Mouse (Mus musculus): ENCODE results near the gene Sit1. TPM values are rescaled to one million over a fixed set of nuclear protein-coding genes. Genes with fewer than 3 reads are reported as not detected.

Gene Sit1
- polyA plus RNA-seq, 1 experiment from 2014 or later: not detected

GRCm38 (mm10) chr4:43506536-43507185 lies 23.1 kb upstream of the Sit1 start, which contains the start of gene Car9:
TSS of gene Car9 (plus strand) at chr4:43506966.
- H3K27me3 ChIP-seq (replicated peaks; ENCODE audit: control insufficient read depth, insufficient read depth, low read length): no peaks in the 10 kb centered on the region
- ATAC-seq (ENCODE audit: low read depth): no peak
- H3K4me2 ChIP-seq (ENCODE audit: low read depth, low read length): peak within 1 kb of the TSS; percentile 84
- H3K9me3 ChIP-seq (ENCODE audit: control insufficient read depth, low read length): no peaks in the 10 kb centered on the region
- WGBS: 50% methylated on average over 9 of the region's 9 CpGs
- H3K27ac ChIP-seq (replicated peaks; ENCODE audit: low read depth, low read length): no peak within 1 kb of the TSS
- peak within 1 kb of the TSS; percentile 47 for H3K4me3 ChIP-seq (ENCODE audit: low read depth, low read length)
- no peak for DNase-seq (ENCODE audit: low spot score)
- peak within 1 kb of the TSS; percentile 65; the same call in 1 of the 2 replicates for H3K9ac ChIP-seq (ENCODE audit: low read depth, low read length)
- no peaks in the 10 kb centered on the region for H3K36me3 ChIP-seq (ENCODE audit: control insufficient read depth, insufficient read depth, low read length)
- H3K4me1 ChIP-seq (ENCODE audit: control insufficient read depth, insufficient read depth, low read length): peaks cover 18% of the 10 kb centered on the region

- Histone ChIP-seq H3K9me3 (ENCODE audit: control insufficient read depth, low read length) (no peaks in the 10 kb centered on the region), H3K4me1 (ENCODE audit: control insufficient read depth, insufficient read depth, low read length) (peaks cover 18% of the 10 kb centered on the region), H3K4me3 (ENCODE audit: low read depth, low read length) (no peak overlapping the region), H3K4me2 (ENCODE audit: low read depth, low read length) (no peak overlapping the region), H3K27me3 (replicated peaks; ENCODE audit: control insufficient read depth, insufficient read depth, low read length) (no peaks in the 10 kb centered on the region), H3K36me3 (ENCODE audit: control insufficient read depth, insufficient read depth, low read length) (no peaks in the 10 kb centered on the region), H3K9ac (ENCODE audit: low read depth, low read length) (no peak overlapping the region), H3K27ac (replicated peaks; ENCODE audit: low read depth, low read length) (no peak overlapping the region)
- 80% methylated on average over 8 of the region's 8 CpGs for WGBS
- DNase-seq (ENCODE audit: low spot score): no peak
- ATAC-seq (ENCODE audit: low read depth): no peak
These were observed 22.5 kb upstream of the Sit1 start for GRCm38 (mm10) chr4:43506074-43506473.

- peaks cover 23% of the 10 kb centered on the region for H3K4me1 ChIP-seq (ENCODE audit: control insufficient read depth, insufficient read depth, low read length)
- WGBS: 91% methylated on average over 4 of the region's 4 CpGs
- DNase-seq (ENCODE audit: low spot score) (no peak), ATAC-seq (ENCODE audit: low read depth) (no peak)
- no peak overlapping the region for H3K4me2 ChIP-seq (ENCODE audit: low read depth, low read length)
- no peak overlapping the region for H3K27ac ChIP-seq (replicated peaks; ENCODE audit: low read depth, low read length)
- no peaks in the 10 kb centered on the region for H3K36me3 ChIP-seq (ENCODE audit: control insufficient read depth, insufficient read depth, low read length)
- H3K27me3 ChIP-seq (replicated peaks; ENCODE audit: control insufficient read depth, insufficient read depth, low read length): no peaks in the 10 kb centered on the region
- H3K4me3 ChIP-seq (ENCODE audit: low read depth, low read length): no peak overlapping the region
- no peaks in the 10 kb centered on the region for H3K9me3 ChIP-seq (ENCODE audit: control insufficient read depth, low read length)
- no peak overlapping the region for H3K9ac ChIP-seq (ENCODE audit: low read depth, low read length)
These were observed 20.7 kb upstream of the Sit1 start for GRCm38 (mm10) chr4:43504269-43504668.

GRCm38 (mm10) chr4:43503506-43503905 lies 20.0 kb upstream of the Sit1 start:
- Histone ChIP-seq H3K4me3 (ENCODE audit: low read depth, low read length) (no peak overlapping the region), H3K4me2 (ENCODE audit: low read depth, low read length) (no peak overlapping the region), H3K4me1 (ENCODE audit: control insufficient read depth, insufficient read depth, low read length) (peaks cover 17% of the 10 kb centered on the region), H3K9me3 (ENCODE audit: control insufficient read depth, low read length) (no peaks in the 10 kb centered on the region), H3K36me3 (ENCODE audit: control insufficient read depth, insufficient read depth, low read length) (no peaks in the 10 kb centered on the region), H3K27me3 (replicated peaks; ENCODE audit: control insufficient read depth, insufficient read depth, low read length) (no peaks in the 10 kb centered on the region), H3K9ac (ENCODE audit: low read depth, low read length) (no peak overlapping the region), H3K27ac (replicated peaks; ENCODE audit: low read depth, low read length) (no peak overlapping the region)
- DNase-seq (ENCODE audit: low spot score): no peak
- 80% methylated on average over 6 of the region's 6 CpGs for WGBS
- ATAC-seq (ENCODE audit: low read depth): no peak

- DNase-seq (ENCODE audit: low spot score) (no peak), ATAC-seq (ENCODE audit: low read depth) (no peak)
- H3K4me1 ChIP-seq (ENCODE audit: control insufficient read depth, insufficient read depth, low read length): peaks cover 17% of the 10 kb centered on the region
- no peak overlapping the region for H3K9ac ChIP-seq (ENCODE audit: low read depth, low read length)
- H3K36me3 ChIP-seq (ENCODE audit: control insufficient read depth, insufficient read depth, low read length): no peaks in the 10 kb centered on the region
- H3K27me3 ChIP-seq (replicated peaks; ENCODE audit: control insufficient read depth, insufficient read depth, low read length): no peaks in the 10 kb centered on the region
- 71% methylated on average over 2 of the region's 2 CpGs for WGBS
- no peaks in the 10 kb centered on the region for H3K9me3 ChIP-seq (ENCODE audit: control insufficient read depth, low read length)
- no peak overlapping the region for H3K4me3 ChIP-seq (ENCODE audit: low read depth, low read length)
- no peak overlapping the region for H3K27ac ChIP-seq (replicated peaks; ENCODE audit: low read depth, low read length)
- H3K4me2 ChIP-seq (ENCODE audit: low read depth, low read length): no peak overlapping the region
These were observed 19.5 kb upstream of the Sit1 start for GRCm38 (mm10) chr4:43503041-43503440.

GRCm38 (mm10) chr4:43499407-43500333 lies 16.1 kb upstream of the Sit1 start, which contains the start of gene Arhgef39:
TSS of gene Arhgef39 (minus strand) at chr4:43499695.
- Histone ChIP-seq H3K9ac (ENCODE audit: low read depth, low read length) (peak within 1 kb of the TSS; percentile 72), H3K4me2 (ENCODE audit: low read depth, low read length) (peak within 1 kb of the TSS; percentile 82), H3K27me3 (replicated peaks; ENCODE audit: control insufficient read depth, insufficient read depth, low read length) (no peaks in the 10 kb centered on the region), H3K4me3 (ENCODE audit: low read depth, low read length) (peak within 1 kb of the TSS; percentile 65), H3K4me1 (ENCODE audit: control insufficient read depth, insufficient read depth, low read length) (peaks cover 15% of the 10 kb centered on the region), H3K27ac (replicated peaks; ENCODE audit: low read depth, low read length) (peak within 1 kb of the TSS; percentile 29; the same call in 1 of the 2 replicates), H3K9me3 (ENCODE audit: control insufficient read depth, low read length) (no peaks in the 10 kb centered on the region), H3K36me3 (ENCODE audit: control insufficient read depth, insufficient read depth, low read length) (peaks cover 15% of the 10 kb centered on the region; the same call in 1 of the 2 replicates)
- DNase-seq (ENCODE audit: low spot score) (peak; percentile 93), ATAC-seq (ENCODE audit: low read depth) (peak; percentile 91)
- WGBS: 7% methylated on average over 50 of the region's 50 CpGs

- Histone ChIP-seq H3K4me1 (ENCODE audit: control insufficient read depth, insufficient read depth, low read length) (peaks cover 19% of the 10 kb centered on the region), H3K9me3 (ENCODE audit: control insufficient read depth, low read length) (no peaks in the 10 kb centered on the region), H3K27ac (replicated peaks; ENCODE audit: low read depth, low read length) (0 out of 2 replicates have a peak overlapping the region, but pooled peaks have one; percentile 29), H3K4me3 (ENCODE audit: low read depth, low read length) (peak overlapping the region; percentile 65), H3K27me3 (replicated peaks; ENCODE audit: control insufficient read depth, insufficient read depth, low read length) (no peaks in the 10 kb centered on the region), H3K9ac (ENCODE audit: low read depth, low read length) (peak overlapping the region; percentile 72), H3K4me2 (ENCODE audit: low read depth, low read length) (peak overlapping the region; percentile 82), H3K36me3 (ENCODE audit: control insufficient read depth, insufficient read depth, low read length) (peaks cover 15% of the 10 kb centered on the region; the same call in 1 of the 2 replicates)
- 18% methylated on average over 8 of the region's 8 CpGs for WGBS
- peak; percentile 72 for DNase-seq (ENCODE audit: low spot score)
- ATAC-seq (ENCODE audit: low read depth): no peak; the same call in 1 of the 2 replicates
These were observed 15.4 kb upstream of the Sit1 start for GRCm38 (mm10) chr4:43498983-43499382.

- ATAC-seq (ENCODE audit: low read depth) (no peak), DNase-seq (ENCODE audit: low spot score) (no peak)
- Histone ChIP-seq H3K27me3 (replicated peaks; ENCODE audit: control insufficient read depth, insufficient read depth, low read length) (no peaks in the 10 kb centered on the region), H3K4me2 (ENCODE audit: low read depth, low read length) (peak overlapping the region; percentile 82), H3K9me3 (ENCODE audit: control insufficient read depth, low read length) (no peaks in the 10 kb centered on the region), H3K36me3 (ENCODE audit: control insufficient read depth, insufficient read depth, low read length) (peaks cover 15% of the 10 kb centered on the region; the same call in 1 of the 2 replicates), H3K4me1 (ENCODE audit: control insufficient read depth, insufficient read depth, low read length) (peaks cover 19% of the 10 kb centered on the region), H3K27ac (replicated peaks; ENCODE audit: low read depth, low read length) (no peak overlapping the region), H3K4me3 (ENCODE audit: low read depth, low read length) (peak overlapping the region; percentile 65), H3K9ac (ENCODE audit: low read depth, low read length) (peak overlapping the region; percentile 72)
- WGBS: 59% methylated on average over 4 of the region's 4 CpGs
These were observed 14.4 kb upstream of the Sit1 start for GRCm38 (mm10) chr4:43497946-43498345.
